Mouse (Mus musculus) heart, adult 9 months (tissue): ENCODE results near the gene Hdhd3.

Experiments used
- DNase-seq, 2 experiments: peaks; one replicate each; pipeline ENCODE4 v3.0.0; 2022; ENCODE audit warnings: low spot score in 2 of 2

Gene Hdhd3

DNA sequence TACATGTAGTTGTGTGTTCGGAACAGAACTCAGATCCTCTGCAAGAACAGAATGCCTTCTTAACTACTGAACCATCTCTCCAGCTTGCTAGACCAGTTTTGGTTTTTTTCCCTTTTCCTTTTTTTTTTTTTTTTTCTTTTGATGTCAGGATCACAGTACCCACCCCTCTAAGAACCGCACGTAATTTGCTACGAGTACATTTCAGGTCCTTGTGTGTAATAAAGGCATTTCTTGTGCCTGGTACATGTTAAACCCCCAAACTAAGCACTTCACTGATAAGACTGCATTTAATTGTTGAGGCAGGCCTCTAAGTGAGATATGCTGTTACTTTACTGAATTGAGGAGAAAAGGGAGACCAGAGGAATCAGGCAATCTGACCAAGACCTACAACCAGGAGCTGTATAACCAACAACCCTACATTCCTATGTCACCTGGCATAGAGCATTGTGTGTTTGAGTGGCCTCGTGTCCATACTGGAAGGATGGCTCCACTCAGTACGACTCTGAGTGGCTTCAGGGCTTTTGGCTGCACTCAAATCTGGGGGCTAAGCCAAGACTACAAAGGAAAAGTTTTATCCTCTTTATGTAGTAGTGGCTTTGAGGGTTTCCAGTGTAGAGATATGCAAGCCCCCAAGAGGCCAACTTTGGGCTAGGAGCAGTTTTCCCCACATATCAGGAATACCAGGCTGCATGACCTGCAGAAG, 25.6 kb downstream of the Hdhd3 start:
- DNase-seq: no peak

DNA sequence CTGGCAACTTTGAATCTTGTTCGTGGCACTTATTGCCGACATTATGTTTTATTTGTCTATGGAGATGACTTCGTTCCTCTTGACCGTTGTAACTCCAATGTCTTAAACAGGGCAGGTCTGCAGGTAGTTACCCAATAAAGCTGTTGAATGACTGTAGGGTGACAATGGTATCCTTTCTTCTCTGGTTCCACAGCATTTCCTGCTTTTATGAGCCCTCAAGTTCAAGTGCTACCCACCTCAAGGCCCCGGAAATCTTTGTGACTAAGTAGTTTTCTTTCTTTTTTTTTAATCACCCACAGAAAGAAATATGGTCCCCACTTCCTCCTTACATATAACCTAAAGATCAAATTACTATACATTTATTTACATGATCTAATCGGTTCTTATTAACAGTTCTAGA, 27.5 kb downstream of the Hdhd3 start:
- no peak for DNase-seq

DNA sequence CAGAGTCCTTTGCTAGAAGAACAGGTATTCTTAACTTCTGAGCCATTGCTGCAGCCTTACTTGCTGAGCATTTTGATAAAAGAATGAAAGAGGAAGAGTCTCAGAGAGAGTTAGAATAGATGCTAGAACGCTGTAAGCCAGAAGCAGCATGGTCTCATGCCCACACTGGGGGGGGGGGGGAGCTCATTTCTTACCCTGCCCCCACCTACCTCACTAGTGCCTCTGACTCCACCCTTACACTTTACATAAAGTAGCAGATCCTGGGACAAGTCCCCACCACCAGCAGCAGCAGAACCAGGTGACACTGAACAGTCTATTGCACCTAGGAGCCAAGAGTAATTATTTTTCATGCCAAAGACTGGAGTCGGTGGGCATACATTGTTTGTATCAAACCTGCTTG, 28.1 kb downstream of the Hdhd3 start:
- no peak for DNase-seq

DNA sequence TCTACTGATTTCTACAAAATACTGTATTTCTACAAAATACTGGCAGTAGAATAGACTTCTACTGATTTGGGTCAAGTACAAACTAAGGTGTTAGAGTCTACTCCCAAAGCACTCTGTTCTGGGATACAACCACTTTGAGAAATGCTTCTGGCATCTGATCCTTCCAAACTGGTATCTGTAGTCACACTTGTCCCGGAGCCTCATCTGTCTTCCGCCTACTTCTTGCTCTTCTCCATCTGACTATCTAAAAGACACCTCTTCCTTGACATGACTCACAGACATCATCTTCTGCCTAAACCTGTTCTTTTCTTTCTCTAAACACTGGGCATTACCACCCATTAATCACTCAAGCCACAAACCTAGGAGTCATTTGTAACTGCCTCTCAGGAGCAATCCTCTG, 31.2 kb downstream of the Hdhd3 start:
- DNase-seq: no peak

DNA sequence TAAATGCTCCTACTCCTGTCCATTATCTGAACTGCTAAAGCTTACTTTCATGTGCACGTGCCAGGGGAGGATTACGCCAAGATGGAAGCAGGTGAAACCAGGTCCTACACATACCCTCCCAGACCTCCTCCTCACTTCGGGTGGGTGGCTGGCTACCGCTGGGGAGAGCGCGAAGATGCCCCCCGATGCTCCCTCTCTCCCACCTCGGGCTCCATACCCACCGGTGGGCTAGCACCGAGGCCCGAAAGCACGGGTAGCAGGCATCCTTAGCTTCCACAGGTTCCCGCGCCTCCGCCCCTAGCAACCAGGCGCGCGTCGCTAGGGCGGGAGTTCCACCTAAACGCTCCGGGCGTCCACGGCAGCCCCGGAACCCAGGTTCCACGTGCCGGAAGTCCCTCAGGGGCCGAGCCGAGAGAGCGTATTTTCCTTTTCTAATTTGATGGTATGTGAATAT, 32.6 kb downstream of the Hdhd3 start, which contains the start of gene Wdr31:
TSS of gene Wdr31 (minus strand) at position 299 of the 454 bp plus-strand sequence.
- DNase-seq: peak; percentile 46 to 47

DNA sequence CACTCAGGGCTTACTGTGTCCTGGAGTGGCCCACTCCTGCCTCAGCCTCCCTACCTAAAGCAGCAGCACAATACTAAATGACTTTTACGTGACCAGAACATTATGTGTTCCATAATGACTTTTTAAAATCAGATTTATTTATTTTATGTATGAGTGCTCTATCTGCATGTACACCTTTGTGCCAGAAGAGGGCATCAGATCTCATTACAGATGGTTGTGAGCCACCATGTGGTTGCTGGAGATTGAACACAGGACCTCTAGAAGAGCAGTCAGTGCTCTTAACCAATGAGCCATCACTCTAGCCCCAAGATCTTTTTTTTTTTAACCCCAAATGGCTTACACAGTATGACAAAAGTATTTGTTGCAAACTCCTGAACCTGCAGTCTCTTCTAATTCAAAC, 35.1 kb downstream of the Hdhd3 start:
- DNase-seq: no peak

DNA sequence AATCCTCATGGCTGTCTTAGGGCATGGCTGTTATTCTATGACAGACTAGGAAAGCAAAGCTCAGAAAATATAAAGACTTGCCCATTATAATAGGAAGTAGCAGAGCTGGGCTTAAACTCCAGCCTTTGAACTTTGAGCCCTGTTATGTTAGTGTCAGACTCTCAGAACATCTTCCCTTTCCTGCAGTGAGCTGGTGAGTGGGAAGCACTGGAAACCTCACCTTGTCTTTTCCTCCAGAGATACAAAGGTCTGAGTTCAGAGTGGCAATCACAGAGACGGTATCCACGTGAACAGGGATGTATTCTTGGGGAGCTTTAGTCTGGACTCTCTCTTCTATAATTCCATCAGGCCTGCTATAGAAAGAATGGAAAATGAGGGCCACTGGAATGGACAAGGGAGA, 40.1 kb downstream of the Hdhd3 start:
- no peak for DNase-seq

DNA sequence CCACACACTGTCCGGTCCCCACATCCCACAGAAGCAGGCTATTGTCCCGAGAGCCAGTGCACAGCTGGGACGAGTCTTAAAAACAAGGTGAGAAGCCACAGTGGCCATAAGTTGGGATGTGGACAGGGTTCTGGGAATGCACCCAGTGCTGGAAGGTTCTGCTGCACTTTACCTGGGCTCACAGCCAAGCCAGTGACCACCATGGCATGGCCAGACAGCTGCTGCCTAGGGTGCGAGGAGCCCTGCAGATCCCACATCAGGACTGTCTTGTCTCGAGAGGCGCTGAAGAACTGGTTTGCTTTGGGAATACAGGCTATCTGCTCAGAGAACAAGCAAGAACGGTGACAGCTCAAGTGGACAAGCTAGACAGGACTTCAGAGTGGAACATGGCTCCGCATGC, 42.9 kb downstream of the Hdhd3 start:
- DNase-seq: no peak

DNA sequence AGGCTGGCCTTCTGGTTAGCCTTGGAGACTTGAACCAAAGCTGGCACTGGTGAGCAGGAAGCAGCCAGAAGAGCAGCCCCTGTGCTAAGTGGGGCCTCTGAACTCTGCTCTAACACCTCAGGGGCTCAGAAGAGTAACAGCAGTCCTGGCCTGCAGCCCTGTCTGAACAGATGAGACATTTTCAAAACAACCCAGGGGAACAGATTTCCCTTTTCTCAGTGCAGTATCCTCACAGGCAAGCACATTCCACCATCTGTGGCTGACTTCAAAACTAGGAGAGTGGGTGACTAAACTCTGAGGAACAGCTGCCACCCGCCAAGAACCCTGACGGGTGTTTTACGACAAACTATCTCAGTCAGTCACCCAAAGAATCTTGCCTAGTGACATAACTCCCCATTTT, 44.2 kb downstream of the Hdhd3 start:
- DNase-seq: no peak

DNA sequence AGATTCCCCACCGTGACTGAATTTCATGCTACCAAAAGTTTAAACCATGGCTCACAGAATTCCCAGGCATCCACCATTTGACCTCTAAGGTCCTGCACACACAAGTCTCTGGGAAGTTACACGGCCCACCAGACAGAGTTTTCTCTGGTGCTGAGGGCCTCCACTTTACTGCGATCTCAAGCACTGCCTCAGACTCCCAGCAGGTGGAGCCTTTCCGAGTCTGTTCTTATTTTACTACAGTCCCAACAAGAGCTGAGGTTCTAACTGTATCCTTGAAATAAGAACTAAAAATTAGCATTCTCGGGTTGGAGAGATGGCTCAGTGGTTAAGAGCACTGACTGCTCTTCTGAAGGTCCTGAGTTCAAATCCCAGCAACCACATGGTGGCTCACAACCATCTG, 48.3 kb downstream of the Hdhd3 start:
- DNase-seq: peak in 1 of 2 experiments; percentile 16
